Mouse (Mus musculus): ENCODE results near the gene Trabd2b. TPM values are rescaled to one million over a fixed set of nuclear protein-coding genes. Genes with fewer than 3 reads are reported as not detected.

Gene Trabd2b
- polyA plus RNA-seq, 1 experiment from 2014 or later = 2.4 TPM

DNA sequence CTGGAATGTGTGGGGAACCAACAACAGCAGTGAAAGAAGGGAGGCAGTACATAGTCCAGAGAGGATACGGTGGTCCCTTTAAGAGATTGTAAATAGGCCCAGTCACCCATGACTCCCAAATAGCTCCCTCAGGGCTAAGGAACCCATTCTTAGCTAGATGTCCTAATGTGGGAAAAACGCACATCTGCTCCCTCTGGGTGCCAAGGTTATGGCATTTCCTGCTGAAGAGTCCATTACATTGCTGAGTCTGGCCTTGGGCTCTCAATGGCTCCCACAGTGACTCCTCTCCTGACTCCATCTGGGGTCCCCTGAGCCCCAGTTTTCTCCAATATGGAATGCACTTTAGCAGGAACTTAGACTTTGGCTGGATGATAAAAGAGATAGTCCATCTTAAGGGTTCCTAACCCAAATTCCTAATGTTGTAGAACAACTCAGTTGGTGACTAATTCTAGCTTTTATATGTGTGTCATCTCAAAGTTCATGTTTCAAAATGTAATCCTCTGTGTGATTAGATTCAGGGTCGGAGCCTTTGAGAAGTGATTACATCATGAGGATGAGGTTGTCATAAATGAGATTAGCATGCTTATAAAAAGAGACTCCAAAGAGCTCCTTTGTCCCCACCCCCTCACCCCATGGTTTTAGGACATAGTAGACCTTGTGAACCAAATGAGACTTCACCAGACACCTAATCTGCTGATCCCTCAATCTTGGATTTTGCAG, 139.1 kb downstream of the Trabd2b start:
- no peak overlapping the region for H3K4me3 ChIP-seq
- no peak overlapping the region for H3K4me2 ChIP-seq
- ATAC-seq (replicated peaks; ENCODE audit: insufficient number of reproducible peaks, insufficient read depth, low FRiP score, low read depth) = no peak
- no peak overlapping the region for H3K9ac ChIP-seq
- H3K4me1 ChIP-seq (replicated peaks) = peaks cover 7% of the 10 kb centered on the region
- no peaks in the 10 kb centered on the region for H3K27me3 ChIP-seq
- H3K27ac ChIP-seq = no peak overlapping the region
- H3K9me3 ChIP-seq (replicated peaks) = no peaks in the 10 kb centered on the region
- 72% methylated on average over 3 of the region's 3 CpGs for WGBS
- H3K36me3 ChIP-seq = no peaks in the 10 kb centered on the region

- no peaks in the 10 kb centered on the region for H3K36me3 ChIP-seq
- H3K9ac ChIP-seq = no peak overlapping the region
- H3K4me1 ChIP-seq (replicated peaks) = peaks cover 10% of the 10 kb centered on the region
- H3K4me2 ChIP-seq = no peak overlapping the region
- no peaks in the 10 kb centered on the region for H3K27me3 ChIP-seq
- H3K27ac ChIP-seq = peak overlapping the region; percentile 58
- 58% methylated on average over 8 of the region's 8 CpGs for WGBS
- 0 out of 2 replicates have a peak, but pooled peaks have one; percentile 31 for ATAC-seq (replicated peaks; ENCODE audit: insufficient number of reproducible peaks, insufficient read depth, low FRiP score, low read depth)
- H3K9me3 ChIP-seq (replicated peaks) = no peaks in the 10 kb centered on the region
- no peak overlapping the region for H3K4me3 ChIP-seq
Measured at GRCm38 (mm10) chr4:114547658-114548448, 141.3 kb downstream of the Trabd2b start.

DNA sequence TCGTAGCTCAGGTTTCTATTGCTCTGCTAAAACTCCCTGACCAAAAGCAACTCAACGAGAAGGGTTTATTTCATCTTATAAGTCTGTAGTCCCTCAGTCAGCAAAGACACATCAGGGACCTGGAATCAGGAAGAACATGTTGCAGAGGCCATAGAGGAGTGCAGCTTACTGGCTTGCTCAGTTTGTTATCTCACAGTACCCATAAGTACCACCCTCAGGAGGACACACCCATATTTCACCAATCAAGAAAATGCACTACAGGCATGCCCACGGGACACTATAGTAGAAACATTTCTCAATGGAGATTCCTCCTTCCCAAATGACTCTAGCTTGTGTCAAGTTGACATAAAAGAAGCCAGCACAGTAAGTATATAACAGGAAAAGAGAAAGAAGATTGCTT, 143.0 kb downstream of the Trabd2b start:
- no peaks in the 10 kb centered on the region for H3K27me3 ChIP-seq
- H3K4me3 ChIP-seq = no peak overlapping the region
- no peak overlapping the region for H3K9ac ChIP-seq
- no peak overlapping the region for H3K4me2 ChIP-seq
- no peaks in the 10 kb centered on the region for H3K36me3 ChIP-seq
- H3K4me1 ChIP-seq (replicated peaks) = peaks cover 10% of the 10 kb centered on the region
- H3K9me3 ChIP-seq (replicated peaks) = no peaks in the 10 kb centered on the region
- no peak overlapping the region for H3K27ac ChIP-seq
- no peak for ATAC-seq (replicated peaks; ENCODE audit: insufficient number of reproducible peaks, insufficient read depth, low FRiP score, low read depth)
- 82% methylated on average over 3 of the region's 3 CpGs for WGBS

DNA sequence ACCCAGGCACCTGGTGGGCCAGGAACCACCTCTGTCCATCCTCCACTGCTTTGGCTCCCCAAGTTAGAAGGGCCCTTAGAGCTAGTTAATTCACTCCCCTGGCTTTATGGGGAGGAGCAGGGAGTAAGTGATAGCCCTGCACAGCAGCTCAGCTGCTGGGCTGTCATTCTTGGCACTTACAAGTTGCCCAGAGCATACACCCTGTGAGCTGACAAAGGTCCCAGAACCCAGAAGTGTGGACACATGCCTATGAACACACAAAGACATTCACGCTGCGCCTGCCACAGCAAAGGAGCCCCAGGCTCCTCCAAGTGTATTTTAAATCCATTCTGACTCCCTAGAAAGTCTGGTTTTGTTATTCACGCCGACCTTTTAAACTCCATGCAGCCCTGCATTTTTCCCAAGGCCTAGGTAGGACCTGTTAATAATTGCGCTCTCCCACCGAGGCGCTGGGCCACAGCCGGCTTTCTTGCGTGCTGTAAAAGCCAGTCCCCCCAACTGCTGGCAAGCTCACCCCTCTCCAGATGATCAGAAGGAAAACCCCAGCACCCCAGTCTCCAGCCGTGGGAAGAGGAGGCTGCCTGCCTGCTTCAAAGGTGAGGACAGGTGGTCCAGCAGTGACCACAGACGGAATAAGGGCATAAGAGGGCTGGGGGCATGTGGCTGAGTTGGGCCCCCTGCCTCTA, 144.1 kb downstream of the Trabd2b start:
- no peak for ATAC-seq (replicated peaks; ENCODE audit: insufficient number of reproducible peaks, insufficient read depth, low FRiP score, low read depth)
- 60% methylated on average over 11 of the region's 11 CpGs for WGBS
- no peaks in the 10 kb centered on the region for H3K27me3 ChIP-seq
- H3K9me3 ChIP-seq (replicated peaks) = no peaks in the 10 kb centered on the region
- H3K4me3 ChIP-seq = no peak overlapping the region
- H3K9ac ChIP-seq = no peak overlapping the region
- no peaks in the 10 kb centered on the region for H3K36me3 ChIP-seq
- H3K4me1 ChIP-seq (replicated peaks) = peaks cover 10% of the 10 kb centered on the region
- H3K4me2 ChIP-seq = no peak overlapping the region
- H3K27ac ChIP-seq = peak overlapping the region; percentile 57

DNA sequence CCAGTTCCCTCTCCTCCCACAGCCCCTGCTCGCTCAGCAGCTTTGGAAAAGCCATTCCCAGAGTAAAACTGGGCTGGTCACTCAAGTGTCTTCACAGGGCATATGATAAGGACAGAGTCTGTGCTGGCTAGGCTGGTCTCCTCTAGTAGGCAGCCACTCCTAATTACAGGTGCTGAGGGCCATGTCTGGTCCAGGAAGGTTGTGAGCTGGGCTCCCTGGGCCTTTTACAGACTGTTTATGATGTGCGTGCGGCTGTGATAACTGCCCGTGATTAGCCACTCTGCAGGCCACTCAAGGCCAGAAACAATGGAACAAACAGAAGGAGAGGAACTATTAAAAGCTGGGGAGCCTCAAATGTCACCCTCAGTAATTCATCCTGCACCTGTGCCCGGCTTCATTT, 150.4 kb downstream of the Trabd2b start:
- no peak overlapping the region for H3K4me2 ChIP-seq
- 69% methylated on average over 5 of the region's 5 CpGs for WGBS
- no peaks in the 10 kb centered on the region for H3K36me3 ChIP-seq
- no peaks in the 10 kb centered on the region for H3K9me3 ChIP-seq (replicated peaks)
- no peak for ATAC-seq (replicated peaks; ENCODE audit: insufficient number of reproducible peaks, insufficient read depth, low FRiP score, low read depth)
- H3K4me1 ChIP-seq (replicated peaks) = peaks cover 35% of the 10 kb centered on the region
- H3K4me3 ChIP-seq = no peak overlapping the region
- no peaks in the 10 kb centered on the region for H3K27me3 ChIP-seq
- no peak overlapping the region for H3K9ac ChIP-seq
- H3K27ac ChIP-seq = no peak overlapping the region

- H3K4me1 ChIP-seq (replicated peaks) = peaks cover 35% of the 10 kb centered on the region
- H3K27ac ChIP-seq = no peak overlapping the region
- no peaks in the 10 kb centered on the region for H3K27me3 ChIP-seq
- H3K4me3 ChIP-seq = no peak overlapping the region
- 53% methylated on average over 6 of the region's 6 CpGs for WGBS
- no peak overlapping the region for H3K9ac ChIP-seq
- no peak for ATAC-seq (replicated peaks; ENCODE audit: insufficient number of reproducible peaks, insufficient read depth, low FRiP score, low read depth)
- H3K36me3 ChIP-seq = no peaks in the 10 kb centered on the region
- no peaks in the 10 kb centered on the region for H3K9me3 ChIP-seq (replicated peaks)
- no peak overlapping the region for H3K4me2 ChIP-seq
Measured at GRCm38 (mm10) chr4:114557731-114558130, 151.2 kb downstream of the Trabd2b start.

DNA sequence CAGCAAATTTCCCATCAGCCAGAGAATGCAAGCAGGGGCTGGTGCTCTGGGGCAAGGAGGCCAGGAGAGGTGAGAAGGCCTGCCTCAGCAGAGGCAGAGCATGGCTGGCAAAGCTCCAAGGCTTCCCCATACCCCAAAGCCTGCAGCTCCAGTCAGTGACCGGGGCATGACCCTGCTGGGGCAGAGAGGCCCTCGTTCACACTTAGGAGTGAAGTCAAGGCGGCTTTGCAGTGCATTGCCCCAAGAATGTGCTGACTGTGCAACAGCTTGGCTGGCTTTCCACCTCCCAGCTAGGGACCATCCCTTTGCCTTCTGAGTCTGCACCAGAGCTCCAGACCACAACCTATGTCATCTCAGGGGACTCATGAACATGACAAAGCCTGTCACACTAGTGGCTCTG, 152.0 kb downstream of the Trabd2b start:
- Histone ChIP-seq H3K9ac (no peak overlapping the region), H3K4me3 (no peak overlapping the region), H3K9me3 (replicated peaks) (no peaks in the 10 kb centered on the region), H3K4me1 (replicated peaks) (peaks cover 35% of the 10 kb centered on the region), H3K27ac (0 out of 2 replicates have a peak overlapping the region, but pooled peaks have one; percentile 14), H3K36me3 (no peaks in the 10 kb centered on the region), H3K27me3 (no peaks in the 10 kb centered on the region), H3K4me2 (no peak overlapping the region)
- ATAC-seq (replicated peaks; ENCODE audit: insufficient number of reproducible peaks, insufficient read depth, low FRiP score, low read depth) = peak; percentile 50; the same call in 1 of the 2 replicates
- 24% methylated on average over 3 of the region's 3 CpGs for WGBS

- Histone ChIP-seq H3K4me1 (replicated peaks) (peaks cover 37% of the 10 kb centered on the region), H3K4me3 (no peak overlapping the region), H3K27me3 (0 out of 2 replicates have a peak, but pooled peaks cover 5% of the 10 kb centered on the region), H3K4me2 (no peak overlapping the region), H3K36me3 (no peaks in the 10 kb centered on the region), H3K27ac (peak overlapping the region; percentile 38; the same call in 1 of the 2 replicates), H3K9me3 (replicated peaks) (no peaks in the 10 kb centered on the region), H3K9ac (no peak overlapping the region)
- ATAC-seq (replicated peaks; ENCODE audit: insufficient number of reproducible peaks, insufficient read depth, low FRiP score, low read depth) = peak; percentile 61
- WGBS = 51% methylated on average over 17 of the region's 17 CpGs
Measured at GRCm38 (mm10) chr4:114560638-114561216, 154.2 kb downstream of the Trabd2b start.

DNA sequence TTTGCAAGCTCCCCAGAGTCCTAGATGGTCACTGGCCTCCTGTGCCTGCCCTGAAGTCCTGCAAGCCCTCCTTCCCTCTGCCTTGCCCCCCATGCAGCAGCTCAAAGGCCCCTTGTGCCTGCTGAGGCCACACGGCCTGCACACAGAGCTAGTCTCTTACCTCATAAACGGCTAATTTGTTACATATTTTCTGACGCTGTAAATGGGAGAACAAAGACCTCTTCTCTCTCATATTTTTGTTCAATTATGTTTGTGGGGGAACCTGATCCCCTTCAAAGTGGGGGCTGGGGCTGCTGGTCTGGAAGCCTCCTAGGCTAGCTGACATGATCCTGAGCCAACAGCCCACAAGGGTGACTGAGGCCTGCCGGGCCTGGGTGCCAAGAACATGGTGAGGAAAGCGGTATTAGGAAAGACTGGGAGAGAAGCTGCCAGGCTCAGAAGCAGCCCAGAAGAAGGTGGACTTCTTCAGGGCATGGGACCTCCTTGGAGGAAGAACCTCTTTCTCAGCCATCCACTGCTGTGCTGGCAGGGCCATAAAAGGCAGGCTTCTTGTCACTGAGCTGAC, 157.7 kb downstream of the Trabd2b start:
- WGBS = 65% methylated on average over 5 of the region's 5 CpGs
- Histone ChIP-seq H3K27me3 (0 out of 2 replicates have a peak, but pooled peaks cover 20% of the 10 kb centered on the region), H3K4me1 (replicated peaks) (peaks cover 12% of the 10 kb centered on the region), H3K9me3 (replicated peaks) (no peaks in the 10 kb centered on the region), H3K36me3 (no peaks in the 10 kb centered on the region), H3K9ac (no peak overlapping the region), H3K4me2 (no peak overlapping the region), H3K4me3 (no peak overlapping the region), H3K27ac (no peak overlapping the region)
- no peak for ATAC-seq (replicated peaks; ENCODE audit: insufficient number of reproducible peaks, insufficient read depth, low FRiP score, low read depth)

- H3K4me1 ChIP-seq (replicated peaks) = peaks cover 3% of the 10 kb centered on the region; the same call in 1 of the 2 replicates
- H3K4me3 ChIP-seq = no peak overlapping the region
- H3K9me3 ChIP-seq (replicated peaks) = no peaks in the 10 kb centered on the region
- no peak overlapping the region for H3K9ac ChIP-seq
- H3K27ac ChIP-seq = no peak overlapping the region
- no peak for ATAC-seq (replicated peaks; ENCODE audit: insufficient number of reproducible peaks, insufficient read depth, low FRiP score, low read depth)
- H3K27me3 ChIP-seq = peaks cover 23% of the 10 kb centered on the region; the same call in 1 of the 2 replicates
- WGBS = 59% methylated on average over 6 of the region's 6 CpGs
- no peak overlapping the region for H3K4me2 ChIP-seq
- H3K36me3 ChIP-seq = no peaks in the 10 kb centered on the region
Measured at GRCm38 (mm10) chr4:114567594-114567993, 161.1 kb downstream of the Trabd2b start.

Data from heart, embryonic 15.5 days (tissue).